32 mouse cellular contexts compared by ENCODE assay signal in the genomic region with DNA sequence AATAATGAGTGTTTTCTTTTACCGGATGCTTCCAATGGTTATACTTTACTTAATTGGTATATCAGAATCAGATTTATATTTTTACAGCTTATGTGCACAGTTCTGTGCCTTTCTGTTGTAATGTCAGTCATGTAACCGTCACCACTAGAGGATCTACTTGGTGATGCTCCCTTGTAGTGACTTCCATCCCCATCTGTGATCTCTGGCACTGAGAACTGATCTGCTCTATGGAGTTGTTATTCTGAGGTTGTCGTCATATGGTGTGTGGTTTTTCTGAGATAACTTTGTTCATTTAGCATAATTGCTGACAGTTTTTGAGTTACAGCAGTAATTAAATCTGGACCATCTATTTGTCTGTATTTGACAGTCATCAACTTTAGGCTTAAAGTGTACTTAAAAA. TPM values are rescaled to one million over a fixed set of nuclear protein-coding genes. Genes with fewer than 3 reads are reported as not detected.
A peak's percentile ranks its signal among the peaks of the same experiment; 100 is the strongest.
DNase-seq lines count a peak whose midpoint lies in the region; ATAC-seq lines count a peak whose summit lies in the region.
"Had no signal": no experiment of that assay in that cellular context is flagged by ENCODE, and none has a peak within 500 bp of the region (broad histone marks: within the 10 kb centered on the region; RNA-seq: fewer than 3 reads in every experiment).

No protein-coding gene starts in this region.

- H3K27me3 ChIP-seq in forebrain, embryonic 14.5 days (replicated peaks; ENCODE audit: control insufficient read depth, insufficient read depth, low read length), result no peaks in the 10 kb centered on the region
- H3K27me3 ChIP-seq in forebrain, embryonic 11.5 days (ENCODE audit: control insufficient read depth, insufficient read depth, low read length), result no peaks in the 10 kb centered on the region
- H3K27me3 ChIP-seq in forebrain, embryonic 16.5 days (replicated peaks; ENCODE audit: control insufficient read depth, insufficient read depth, low read length), result no peaks in the 10 kb centered on the region
- H3K27me3 ChIP-seq in kidney, embryonic 15.5 days, result no peaks in the 10 kb centered on the region
- H3K27me3 ChIP-seq: hindbrain, embryonic 12.5 days; intestine, embryonic 15.5 days; liver, embryonic 15.5 days had no signal

- H3K9ac ChIP-seq in forebrain, embryonic 14.5 days (ENCODE audit: low read length), result no peak overlapping the region
- no peak overlapping the region for H3K9ac ChIP-seq in forebrain, embryonic 11.5 days (ENCODE audit: low read length)
- H3K9ac ChIP-seq in forebrain, embryonic 16.5 days (replicated peaks; ENCODE audit: low read depth, low read length), result no peak overlapping the region
- H3K9ac ChIP-seq in kidney, embryonic 15.5 days, result no peak overlapping the region
- H3K9ac ChIP-seq: hindbrain, embryonic 12.5 days; intestine, embryonic 15.5 days; liver, embryonic 15.5 days; lung, embryonic 14.5 days had no signal

- no peak overlapping the region for H3K4me2 ChIP-seq in forebrain, embryonic 14.5 days (ENCODE audit: low read length)
- no peak overlapping the region for H3K4me2 ChIP-seq in forebrain, embryonic 11.5 days (ENCODE audit: low read depth, low read length, severe bottlenecking)
- no peak overlapping the region for H3K4me2 ChIP-seq in forebrain, embryonic 16.5 days (ENCODE audit: low read length)
- no peak overlapping the region for H3K4me2 ChIP-seq in kidney, embryonic 15.5 days
- H3K4me2 ChIP-seq: heart, embryonic 11.5 days; hindbrain, embryonic 12.5 days; intestine, embryonic 15.5 days; liver, embryonic 15.5 days; lung, embryonic 14.5 days had no signal

- H3K9me3 ChIP-seq in forebrain, embryonic 14.5 days (replicated peaks; ENCODE audit: control insufficient read depth, low read length), result no peaks in the 10 kb centered on the region
- H3K9me3 ChIP-seq in forebrain, embryonic 11.5 days (ENCODE audit: control insufficient read depth, low read length), result no peaks in the 10 kb centered on the region
- H3K9me3 ChIP-seq in forebrain, embryonic 16.5 days (ENCODE audit: control insufficient read depth, low read length), result no peaks in the 10 kb centered on the region
- no peaks in the 10 kb centered on the region for H3K9me3 ChIP-seq in kidney, embryonic 15.5 days (replicated peaks)
- H3K9me3 ChIP-seq: hindbrain, embryonic 12.5 days; intestine, embryonic 15.5 days; liver, embryonic 15.5 days had no signal

- no peak overlapping the region for H3K27ac ChIP-seq in forebrain, embryonic 14.5 days (ENCODE audit: low read depth, low read length)
- no peak overlapping the region for H3K27ac ChIP-seq in forebrain, embryonic 11.5 days (ENCODE audit: low read depth, low read length)
- no peak overlapping the region for H3K27ac ChIP-seq in forebrain, embryonic 16.5 days (ENCODE audit: low read length)
- H3K27ac ChIP-seq in kidney, embryonic 15.5 days, result no peak overlapping the region
- H3K27ac ChIP-seq: hindbrain, embryonic 12.5 days; hindbrain, postnatal 0 days; intestine, embryonic 15.5 days; kidney, postnatal 0 days; liver, embryonic 15.5 days; stomach, postnatal 0 days had no signal

- 82% methylated on average over 3 of the region's 3 CpGs for WGBS in forebrain, embryonic 14.5 days
- WGBS in forebrain, embryonic 11.5 days, result 90% methylated on average over 3 of the region's 3 CpGs
- 68% methylated on average over 3 of the region's 3 CpGs for whole genome bisulfite sequencing in forebrain, embryonic 16.5 days
- 90% methylated on average over 3 of the region's 3 CpGs for WGBS in kidney, embryonic 15.5 days

- H3K36me3 ChIP-seq in forebrain, embryonic 14.5 days (ENCODE audit: control insufficient read depth, insufficient read depth, low read length), result peaks cover 14% of the 10 kb centered on the region; the same call in 1 of the 2 replicates
- H3K36me3 ChIP-seq in forebrain, embryonic 11.5 days (ENCODE audit: control insufficient read depth, insufficient read depth, low read length), result no peaks in the 10 kb centered on the region; the same call in 1 of the 2 replicates
- peaks cover 8% of the 10 kb centered on the region; the same call in 1 of the 2 replicates for H3K36me3 ChIP-seq in forebrain, embryonic 16.5 days (ENCODE audit: control insufficient read depth, insufficient read depth)
- H3K36me3 ChIP-seq in kidney, embryonic 15.5 days, result peaks cover 15% of the 10 kb centered on the region
- H3K36me3 ChIP-seq: intestine, embryonic 15.5 days had no signal

- peak; percentile 62 for DNase-seq in forebrain, embryonic 14.5 days (ENCODE audit: low spot score)
- DNase-seq in forebrain, embryonic 11.5 days (ENCODE audit: low spot score), result no peak
- peak; percentile 82 for DNase-seq in brain, adult 2 months (ENCODE audit: low read depth, low spot score)
- DNase-seq in layer of hippocampus, adult 9-11 months, result peak; percentile 74
- no peak for DNase-seq in adrenal gland, postnatal 10 days
- DNase-seq: adrenal gland, postnatal 36 days; cerebellum, adult 11-12 months; gastrocnemius, adult 2 months; gastrocnemius, postnatal 36 days; heart, adult 18-20 months; heart, postnatal 36 days; kidney, adult 2 months; kidney, postnatal 4 days; lung, embryonic 14.5 days; lung, postnatal 14 days; midbrain, embryonic 14.5 days; retina, postnatal 1 day; right cerebral cortex, postnatal 4 days; thymus, adult 2 months; thymus, postnatal 36 days had no signal

- peak; percentile 38; the same call in 1 of the 2 replicates for ATAC-seq in forebrain, embryonic 14.5 days
- ATAC-seq in forebrain, embryonic 11.5 days (replicated peaks; ENCODE audit: low FRiP score), result no peak
- ATAC-seq in forebrain, embryonic 16.5 days, result peak; percentile 80
- ATAC-seq in kidney, embryonic 15.5 days (replicated peaks; ENCODE audit: low FRiP score), result no peak
- ATAC-seq: CD4-positive, CD25-positive, alpha-beta regulatory T cell, adult 4 months; hindbrain, postnatal 0 days; intestine, embryonic 15.5 days had no signal

- peaks cover 11% of the 10 kb centered on the region for H3K4me1 ChIP-seq in forebrain, embryonic 14.5 days (ENCODE audit: control insufficient read depth, insufficient read depth, low read length)
- H3K4me1 ChIP-seq in forebrain, embryonic 11.5 days (replicated peaks; ENCODE audit: control insufficient read depth, insufficient read depth, low read length), result no peaks in the 10 kb centered on the region; the same call in 1 of the 2 replicates
- H3K4me1 ChIP-seq in forebrain, embryonic 16.5 days (replicated peaks; ENCODE audit: control insufficient read depth, insufficient read depth, low read length), result peaks cover 16% of the 10 kb centered on the region
- H3K4me1 ChIP-seq in kidney, embryonic 15.5 days, result peaks cover 12% of the 10 kb centered on the region

- H3K4me3 ChIP-seq in forebrain, embryonic 14.5 days (ENCODE audit: low read depth, low read length), result no peak overlapping the region
- no peak overlapping the region for H3K4me3 ChIP-seq in forebrain, embryonic 11.5 days (ENCODE audit: low read depth, low read length)
- H3K4me3 ChIP-seq in forebrain, embryonic 16.5 days (replicated peaks; ENCODE audit: low read length), result no peak overlapping the region
- no peak overlapping the region for H3K4me3 ChIP-seq in kidney, embryonic 15.5 days (replicated peaks)
- H3K4me3 ChIP-seq: erythroblast, embryonic 14.5 days; gastrocnemius, adult 2 months; hindbrain, embryonic 12.5 days; intestine, embryonic 15.5 days; liver, embryonic 15.5 days had no signal

RNA-seq across cellular contexts. Expression of a gene that starts 5.3 kb away (rescaled TPM):
- polyA plus RNA-seq in forebrain, embryonic 14.5 days (2014; fragmentation: Nextera tagmentation; extraction: Ambion mirVana), result 27.4 and 43.6 TPM in 2 replicates
- 27.1 and 30.1 TPM in 2 replicates for polyA plus RNA-seq in forebrain, embryonic 11.5 days (2014; fragmentation: Nextera tagmentation; extraction: Ambion mirVana)
- 52.7 and 56.2 TPM in 2 replicates for polyA plus RNA-seq in forebrain, embryonic 16.5 days (2015; fragmentation: Nextera tagmentation; extraction: Ambion mirVana)
- total RNA-seq in adrenal gland, postnatal 10 days (2021), result 10 to 100 TPM; 39.4 to 54.3 TPM
- 24.3 and 24.8 TPM in 2 replicates for polyA plus RNA-seq in kidney, embryonic 15.5 days (2015; fragmentation: Nextera tagmentation; extraction: Ambion mirVana)

RNA-seq across cellular contexts. Expression of a gene that starts 35.6 kb away (rescaled TPM):
- 14.4 and 17.5 TPM in 2 replicates for polyA plus RNA-seq in forebrain, embryonic 14.5 days (2014; fragmentation: Nextera tagmentation; extraction: Ambion mirVana)
- 7.3 and 9.6 TPM in 2 replicates for polyA plus RNA-seq in forebrain, embryonic 11.5 days (2014; fragmentation: Nextera tagmentation; extraction: Ambion mirVana)
- 25.0 and 25.3 TPM in 2 replicates for polyA plus RNA-seq in forebrain, embryonic 16.5 days (2015; fragmentation: Nextera tagmentation; extraction: Ambion mirVana)
- 1 to 10 TPM; 6.7 to 6.8 TPM for total RNA-seq in adrenal gland, postnatal 10 days (2021)
- 5.8 and 6.5 TPM in 2 replicates for polyA plus RNA-seq in kidney, embryonic 15.5 days (2015; fragmentation: Nextera tagmentation; extraction: Ambion mirVana)
- total RNA-seq: monocyte, adult 5-6 weeks had no signal
- polyA plus RNA-seq: CD4-positive, CD25-positive, alpha-beta regulatory T cell, adult 4 months had no signal

Comparison
In these comparisons a context has a peak if more than half of its experiments do, and no peak if none do; other contexts are left out.
1. ATAC-seq: peak in forebrain, embryonic 14.5 days (single experiment) and forebrain, embryonic 16.5 days (single experiment); none in forebrain, embryonic 11.5 days (single experiment) and kidney, embryonic 15.5 days (single experiment).
2. DNase-seq: peak in forebrain, embryonic 14.5 days (single experiment), brain, adult 2 months (single experiment) and layer of hippocampus, adult 9-11 months (single experiment); none in forebrain, embryonic 11.5 days (single experiment) and adrenal gland, postnatal 10 days (single experiment).